Mouse (Mus musculus): ENCODE data around the gene Dcun1d2.

GRCm38 (mm10) chr8:13314922-13315321 lies 27.0 kb upstream of the Dcun1d2 start:
- TF ChIP-seq CTCF (IDR thresholded peaks at IDR 0.05; ENCODE audit: borderline replicate concordance, insufficient read depth, low read length) = no peak
- no peak for TF ChIP-seq POLR2A (IDR thresholded peaks at IDR 0.05; ENCODE audit: low read depth, low read length)

All from embryonic fibroblast, embryonic 13.5 days (primary cell).